Mouse (Mus musculus) testis, adult 10 weeks (tissue): ENCODE measurements around the gene Skint3. TPM values are rescaled to one million over a fixed set of nuclear protein-coding genes. Genes with fewer than 3 reads are reported as not detected.

Experiments
- polyA plus RNA-seq: library from polyadenylated mRNA; stranded (reverse); fragments of 350-450 nt; fragmentation: Illumina TruSeq; extraction: RNeasy Lipid Tissue Mini Kit (QIAGEN cat#74804); gene quantifications from one replicate; pipeline ENCODE4 v1.2.3, GENCODE M21; 2014; ENCODE audit warnings: low read depth, low replicate concordance

The Skint3 gene
- polyA plus RNA-seq = 1.1 TPM

GRCm38 (mm10) chr4:112231945-112232344 lies at the start of gene Skint3:
Gene Skint3, plus strand, starts transcription at chr4:112232245.

Other genes with a start within 250 kb of the Skint3 start
- gene Skint1, start 226.0 kb upstream of the Skint3 start, polyA plus RNA-seq = not detected
- gene Skint4, start 160.2 kb upstream of the Skint3 start, polyA plus RNA-seq = not detected
- 1.3 TPM for gene Skint9, start 201.7 kb downstream of the Skint3 start, polyA plus RNA-seq